Mouse (Mus musculus) spleen, embryonic (tissue): Measurements from ENCODE around the gene Krt1.

Experiments used
- CTCF ChIA-PET: fragments of 350-600 bp; sonication (Branson Sonifier 250); formaldehyde crosslinking; loops from one replicate; lab custom pipeline; 2022; lab: Charles Lee

Krt1 gene

GRCm38 (mm10) chr15:101817875-101818274, 32.7 kb downstream of the Krt1 start, which contains the start of gene Krt2:
TSS of gene Krt2 (minus strand) at chr15:101818169.
- CTCF ChIA-PET = no interaction called here

GRCm38 (mm10) chr15:101803052-101803822, 47.4 kb downstream of the Krt1 start:
- CTCF ChIA-PET = no interaction called here

- CTCF ChIA-PET = no interaction called here
Observed at GRCm38 (mm10) chr15:101802296-101802835, 48.2 kb downstream of the Krt1 start, which contains the start of gene Krt73. TSS of gene Krt73 (minus strand) at chr15:101802346.
